Mouse (Mus musculus): ENCODE measurements around the gene Cuzd1.

- TF ChIP-seq CTCF (IDR thresholded peaks at IDR 0.05; ENCODE audit: extremely low read depth, insufficient read depth, insufficient read length, insufficient replicate concordance) (no peak), POLR2A (IDR thresholded peaks at IDR 0.05; ENCODE audit: low read depth, low read length) (no peak)
These were observed 40.1 kb upstream of the Cuzd1 start for GRCm38 (mm10) chr7:131362269-131362614.

All from spleen, adult 2 months (tissue).